Mouse (Mus musculus) testis, postnatal 14 days (tissue): ENCODE measurements around the gene Ntm.

Experiments used
- DNase-seq: peaks from one replicate; pipeline ENCODE4 v3.0.0; 2021; ENCODE audit warnings: low spot score

Ntm gene

DNA sequence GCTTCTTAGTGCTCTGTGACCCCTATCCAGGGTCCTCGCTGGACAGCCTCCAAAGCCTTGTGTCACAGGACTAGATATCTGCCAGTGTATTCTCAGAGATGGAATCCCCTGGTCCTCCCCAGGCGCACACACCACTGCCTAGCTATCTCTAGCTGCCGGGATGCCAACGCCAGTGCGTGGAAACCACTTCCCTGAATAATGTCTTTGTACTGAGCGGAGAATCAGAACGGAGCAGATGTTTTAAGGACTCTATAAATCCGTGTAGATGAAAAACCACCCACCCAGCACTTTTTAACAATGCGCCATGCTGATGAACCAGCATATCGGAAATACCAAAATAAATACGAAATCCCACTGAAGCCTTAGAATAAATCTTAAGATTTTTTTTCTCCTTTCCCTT is 384.7 kb downstream of the Ntm start:
- no peak for DNase-seq

DNA sequence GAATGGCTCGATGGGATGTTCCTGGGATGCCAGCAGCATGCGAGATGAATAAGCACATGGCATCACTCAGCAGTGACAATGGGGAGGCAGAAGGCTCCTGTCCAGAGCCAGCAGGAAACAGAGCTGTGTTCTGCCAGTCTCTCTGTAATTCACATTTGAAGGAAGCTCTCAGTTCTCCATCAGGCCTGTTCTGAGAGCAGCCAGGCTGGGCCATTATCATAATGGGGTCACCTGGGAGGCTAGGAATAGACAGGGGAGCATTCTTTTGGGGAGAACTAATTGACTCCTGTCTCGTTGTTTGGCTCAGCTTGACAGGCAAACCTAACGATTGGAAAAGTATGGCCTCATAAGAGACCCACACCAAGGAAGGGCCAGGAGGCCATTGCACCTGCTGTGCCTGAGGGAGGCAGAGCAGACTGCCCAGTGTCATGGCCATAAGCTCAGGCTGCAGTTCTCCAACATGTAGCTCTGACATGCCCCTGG is 386.8 kb downstream of the Ntm start:
- DNase-seq, result no peak

DNA sequence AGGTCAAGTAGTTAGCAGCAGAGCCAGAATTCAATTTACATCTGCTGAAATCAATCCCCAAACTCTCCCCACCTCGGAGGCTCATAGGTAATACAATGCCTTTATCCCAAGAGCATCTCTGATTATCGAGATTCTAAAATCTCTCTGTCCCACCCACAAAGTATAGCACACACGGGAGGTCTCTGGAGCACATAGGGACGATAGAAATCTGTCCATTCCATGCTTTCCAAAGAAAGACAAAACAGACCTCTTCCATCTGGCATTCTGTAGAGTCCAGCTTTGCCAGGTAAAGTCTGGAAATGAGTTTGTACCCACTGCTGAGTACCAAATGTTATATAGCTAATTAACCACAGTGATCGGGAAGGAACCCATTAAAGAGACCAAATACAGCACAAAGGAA is 388.4 kb downstream of the Ntm start:
- no peak for DNase-seq

DNA sequence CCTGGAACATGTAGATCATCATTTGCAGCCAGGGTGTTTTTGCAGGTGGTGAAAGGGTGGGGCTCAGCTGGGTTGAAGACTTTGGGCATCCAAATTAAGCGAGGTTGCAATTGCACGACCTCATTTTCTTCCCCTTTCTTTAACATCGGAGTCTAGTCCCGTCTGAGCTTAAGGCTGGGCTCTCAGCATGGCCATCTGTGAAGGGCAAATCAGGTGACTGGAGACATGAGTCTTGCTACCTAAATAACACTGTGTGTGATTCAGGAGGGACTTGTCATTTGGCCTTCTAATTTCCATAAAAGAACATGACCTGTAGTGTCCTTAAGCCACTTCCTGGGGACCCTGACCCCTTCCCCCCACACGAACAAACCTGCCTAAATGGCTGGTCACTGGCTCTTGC is 394.4 kb downstream of the Ntm start:
- no peak for DNase-seq

DNA sequence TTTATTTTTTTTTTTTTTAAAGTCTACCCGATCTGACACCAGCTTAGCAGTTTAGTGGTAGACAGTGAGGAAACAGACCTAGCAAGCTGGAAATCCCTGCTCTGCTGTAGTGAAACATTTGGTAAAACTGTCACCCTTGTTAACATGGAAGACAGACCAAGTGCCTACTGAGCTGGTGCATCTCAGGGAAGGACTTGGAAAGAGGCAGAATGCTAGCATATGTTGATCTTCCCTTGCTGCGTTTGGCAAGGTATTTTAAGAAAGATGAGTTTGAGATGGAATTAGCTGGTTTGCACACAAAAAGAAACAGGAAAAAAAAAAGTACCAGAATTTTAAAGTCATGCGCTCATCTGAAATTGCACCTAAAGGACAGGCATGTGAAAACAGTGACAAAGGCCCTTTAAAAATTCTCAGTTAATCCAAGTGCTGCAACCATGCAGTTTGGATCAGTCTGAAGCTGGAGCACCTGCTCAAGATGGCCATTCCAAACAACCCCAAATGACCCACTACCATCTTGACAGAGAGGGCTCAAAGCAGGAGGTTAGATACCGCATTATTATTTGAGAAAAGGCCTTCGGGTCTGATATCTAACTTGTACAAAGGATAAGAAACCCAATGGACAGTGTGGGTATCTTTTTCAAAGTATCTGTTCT is 400.4 kb downstream of the Ntm start:
- DNase-seq, result no peak

DNA sequence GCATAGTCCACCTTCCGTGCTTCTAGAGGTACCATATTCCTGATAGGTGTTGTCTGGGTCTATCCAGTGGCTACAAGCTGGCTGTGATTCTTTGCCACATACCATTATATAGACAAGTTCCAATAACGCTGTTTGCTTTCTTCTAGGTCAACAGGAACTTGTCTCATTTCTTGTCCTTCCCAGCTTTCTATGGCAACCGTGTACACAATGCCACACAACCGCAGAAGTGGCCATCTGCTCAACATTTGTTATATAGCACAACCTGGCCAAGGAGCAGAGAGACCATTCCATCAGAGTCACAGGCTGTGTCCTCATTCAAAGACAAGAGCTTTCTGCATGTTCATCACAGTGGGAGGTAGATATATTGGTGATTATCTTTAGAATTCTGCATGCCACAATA is 404.0 kb downstream of the Ntm start:
- DNase-seq, result no peak

DNA sequence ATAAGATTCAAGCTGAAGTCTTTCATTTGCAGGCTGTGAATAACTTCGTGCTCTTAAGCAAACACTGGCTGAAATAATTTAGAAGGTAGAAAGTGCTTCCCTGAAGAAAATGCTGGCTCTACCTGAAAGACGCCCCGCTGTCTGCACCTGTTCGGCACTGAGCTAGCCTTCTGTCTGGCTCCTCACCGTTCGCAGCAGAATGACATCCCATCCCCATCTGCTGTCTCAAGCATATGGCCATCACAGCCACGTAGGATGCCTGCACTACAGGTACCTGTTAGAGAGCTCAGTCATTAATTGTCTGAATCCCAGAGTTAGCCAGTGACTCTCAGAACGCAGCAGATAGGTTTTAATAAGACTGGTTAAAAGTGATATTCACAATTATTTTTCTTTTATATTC is 412.4 kb downstream of the Ntm start:
- DNase-seq, result no peak

DNA sequence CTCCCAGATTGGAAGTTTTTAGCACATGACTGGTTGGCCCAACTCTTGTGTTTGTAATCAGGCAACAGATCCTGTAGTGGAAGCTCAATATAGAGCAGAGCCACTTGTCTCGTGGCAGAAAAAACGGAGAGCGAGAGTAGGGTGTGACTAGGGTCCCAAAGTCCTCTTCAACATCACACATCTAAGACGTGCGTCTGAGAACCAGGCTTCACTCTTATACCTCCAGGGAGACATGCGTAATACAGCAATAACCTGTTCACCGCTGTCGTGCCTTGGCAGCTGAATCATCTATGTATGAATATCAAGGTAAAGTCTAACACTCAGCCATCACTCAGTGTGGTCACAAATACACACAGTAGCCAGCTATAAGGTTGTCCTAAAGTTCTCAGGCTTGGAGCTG is 412.8 kb downstream of the Ntm start:
- no peak for DNase-seq

DNA sequence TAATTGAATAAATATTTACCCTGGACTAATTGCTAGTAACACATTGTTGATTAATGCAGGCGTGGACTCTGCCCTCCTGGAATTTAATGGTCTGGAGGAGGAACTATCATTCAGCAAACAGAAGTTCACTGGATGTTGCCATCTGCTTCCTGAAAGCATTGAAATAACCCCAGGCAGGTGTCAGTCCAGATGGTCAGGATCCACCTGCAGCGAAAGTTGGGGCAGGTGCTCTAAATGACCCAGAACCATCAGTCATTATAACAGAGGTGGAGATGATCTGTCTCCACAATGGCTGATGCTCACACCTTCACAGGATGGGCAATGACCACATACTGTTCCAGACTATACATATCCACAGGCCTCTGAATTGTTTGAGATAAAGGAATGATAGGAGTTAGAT is 426.5 kb downstream of the Ntm start:
- no peak for DNase-seq

DNA sequence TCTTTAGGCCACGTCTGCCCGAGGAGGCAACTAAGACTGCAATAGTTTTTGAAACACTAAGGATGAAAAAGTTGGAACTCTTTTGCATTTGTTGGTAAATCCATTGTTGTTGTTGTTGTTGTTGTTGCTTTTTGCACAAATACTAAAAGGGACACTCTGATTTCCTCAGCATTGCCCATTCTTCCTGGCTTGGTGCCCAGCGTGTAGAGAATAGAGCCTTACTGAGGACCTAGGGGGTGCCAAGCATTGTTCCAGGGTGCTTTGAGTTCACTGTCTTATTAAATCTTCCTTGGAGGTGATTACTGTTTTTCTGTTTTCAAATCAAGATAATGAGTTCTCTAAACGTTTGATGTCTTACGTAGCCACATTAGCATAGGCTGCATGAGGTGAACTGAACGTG is 428.2 kb downstream of the Ntm start:
- no peak for DNase-seq

DNA sequence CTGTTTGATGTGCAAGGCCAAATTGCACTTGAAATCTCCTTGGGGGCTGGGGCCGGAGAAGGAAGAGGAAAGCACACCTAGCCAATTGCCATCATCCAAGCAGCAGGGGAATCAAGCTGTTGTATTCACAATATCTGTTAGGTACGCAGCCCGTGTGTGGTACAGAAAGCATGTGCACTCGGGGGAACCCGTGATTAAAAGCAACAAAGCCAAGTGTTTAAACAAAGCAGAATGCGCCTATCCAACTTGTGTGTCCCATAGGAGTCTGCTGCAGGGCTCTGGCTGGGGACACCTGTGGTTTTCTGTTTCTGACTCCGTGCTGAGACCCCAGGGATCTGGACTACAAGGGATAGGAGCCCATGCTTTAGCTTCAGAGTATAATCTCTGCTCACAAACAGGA is 428.6 kb downstream of the Ntm start:
- no peak for DNase-seq

DNA sequence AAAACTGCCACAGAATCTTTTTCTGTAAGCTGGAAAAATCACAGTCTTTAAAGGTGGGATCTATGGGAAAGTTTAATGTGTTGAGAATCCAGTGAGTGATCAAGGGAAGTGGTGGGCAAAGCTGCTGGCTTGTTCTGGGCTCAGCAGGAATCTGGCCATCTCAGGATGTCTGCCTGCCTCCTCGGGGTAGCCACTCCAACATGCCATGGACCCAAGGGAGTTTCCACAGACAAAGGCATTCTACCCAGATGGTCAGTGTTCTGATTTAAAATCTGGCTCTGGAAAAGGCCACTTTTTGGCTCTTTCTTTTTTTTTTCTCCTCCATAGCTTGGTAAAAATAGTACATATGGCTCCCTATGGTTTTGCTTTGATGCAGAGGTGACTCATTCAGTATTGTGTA is 429.4 kb downstream of the Ntm start:
- no peak for DNase-seq

DNA sequence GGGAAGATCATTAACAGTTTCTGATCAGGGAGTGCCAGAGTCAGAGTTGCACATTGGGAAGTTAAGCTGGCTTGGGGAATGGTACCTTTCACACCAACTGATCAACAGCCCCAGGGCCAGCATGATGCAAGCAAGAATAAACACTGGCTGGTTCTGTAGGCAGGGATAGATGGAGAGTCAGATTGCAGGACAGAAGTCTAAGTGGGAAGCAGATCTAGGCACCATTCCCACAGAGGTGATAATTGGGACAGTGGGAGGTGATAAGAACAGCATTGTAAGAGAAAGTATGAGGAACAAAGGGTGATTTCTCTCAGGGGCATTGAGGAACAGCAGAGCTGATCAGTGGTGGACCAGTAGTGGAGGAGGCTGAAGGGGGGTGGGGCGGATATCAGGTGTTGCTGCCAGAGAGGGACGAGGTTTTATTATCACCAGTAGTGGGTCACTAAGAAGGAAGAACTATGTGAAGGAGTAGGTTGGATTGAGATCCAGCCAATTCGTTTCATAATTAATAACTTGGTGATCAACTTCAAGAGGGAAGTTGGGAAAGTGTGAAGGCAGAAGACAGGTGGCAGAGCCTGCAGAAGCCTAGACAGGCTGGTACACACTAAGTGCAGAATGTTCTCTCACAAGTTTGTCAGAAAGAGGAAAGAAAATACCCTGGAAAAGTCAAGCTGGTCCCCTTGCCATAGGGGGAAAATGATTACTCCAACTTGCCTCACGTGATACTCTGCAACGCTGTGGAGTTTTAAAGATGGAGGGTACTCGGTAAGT is 431.6 kb downstream of the Ntm start:
- no peak for DNase-seq

DNA sequence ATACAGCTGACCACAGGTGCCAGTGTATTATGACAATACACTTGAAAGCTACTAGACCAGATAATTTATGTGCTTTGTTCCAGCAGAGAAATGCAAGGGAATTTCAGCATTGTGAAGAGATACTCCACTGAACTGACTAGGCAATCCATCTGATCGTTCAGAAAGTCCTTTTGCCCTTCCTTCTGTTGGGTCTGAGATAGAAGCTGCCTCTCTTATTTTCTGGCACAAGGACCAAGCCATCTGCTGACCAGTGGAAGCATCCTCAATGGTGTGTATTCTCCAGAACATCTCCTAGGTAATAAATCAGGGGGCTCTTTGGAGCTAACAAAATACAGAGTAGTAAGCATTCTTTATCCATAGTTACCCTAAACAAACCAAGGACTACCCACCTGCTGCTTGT is 438.8 kb downstream of the Ntm start:
- DNase-seq, result no peak

DNA sequence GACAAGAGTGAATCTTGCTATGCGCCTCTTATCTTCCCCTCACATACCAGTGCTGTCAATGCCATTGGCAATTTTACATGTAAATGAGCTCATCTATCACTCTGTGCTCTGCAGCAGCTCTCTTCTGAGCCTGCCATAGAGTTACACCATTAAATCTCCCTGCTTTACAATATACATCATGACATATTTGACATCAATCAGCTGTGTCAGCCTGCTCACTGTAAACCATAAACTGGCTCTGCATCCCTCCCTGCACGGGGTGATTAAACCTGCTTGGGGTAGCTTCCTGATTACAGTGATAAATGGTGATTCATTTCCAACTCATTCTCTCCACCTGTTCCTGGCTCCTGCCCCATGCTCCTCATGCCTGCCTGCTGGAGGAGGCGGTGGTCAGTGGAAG is 439.7 kb downstream of the Ntm start:
- no peak for DNase-seq

DNA sequence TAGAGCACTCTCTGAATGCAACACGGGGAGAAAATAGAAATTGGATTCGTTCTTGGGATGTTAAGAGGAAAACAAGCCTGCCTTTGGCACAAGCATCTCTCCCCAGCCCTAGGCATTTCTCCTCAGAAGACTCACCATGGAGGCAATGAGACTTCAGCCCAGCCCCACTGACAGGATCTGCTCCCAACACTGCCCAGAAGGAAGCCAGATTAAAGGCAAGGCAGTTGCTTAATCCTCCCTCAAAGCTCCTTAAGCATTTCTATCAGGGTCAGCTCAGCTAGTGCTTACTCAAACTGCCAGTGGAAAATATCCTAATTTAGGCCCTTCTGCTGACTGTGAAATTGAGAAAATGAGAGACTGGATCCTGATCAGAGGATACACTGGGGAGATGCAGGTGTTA is 443.8 kb downstream of the Ntm start:
- no peak for DNase-seq

DNA sequence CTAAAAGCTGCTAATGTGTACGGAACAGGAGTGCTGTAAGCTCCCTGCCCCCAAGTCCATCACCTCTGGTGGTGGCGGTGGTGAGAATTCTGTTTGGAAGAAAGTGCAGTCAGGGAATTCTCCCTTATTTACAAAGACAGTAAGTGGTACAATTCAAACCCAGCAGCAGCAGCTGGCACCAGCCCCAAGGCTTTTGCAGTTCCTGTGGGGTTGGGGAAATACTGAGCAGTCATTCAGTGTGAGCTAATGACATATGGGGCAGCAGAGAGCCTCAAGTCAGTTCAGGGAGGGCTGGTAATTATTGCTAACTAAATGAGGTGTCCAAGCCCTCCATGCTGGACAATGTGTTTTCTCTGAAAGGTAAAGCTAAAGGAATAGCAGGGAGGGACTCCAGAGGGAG is 446.3 kb downstream of the Ntm start:
- DNase-seq, result no peak

DNA sequence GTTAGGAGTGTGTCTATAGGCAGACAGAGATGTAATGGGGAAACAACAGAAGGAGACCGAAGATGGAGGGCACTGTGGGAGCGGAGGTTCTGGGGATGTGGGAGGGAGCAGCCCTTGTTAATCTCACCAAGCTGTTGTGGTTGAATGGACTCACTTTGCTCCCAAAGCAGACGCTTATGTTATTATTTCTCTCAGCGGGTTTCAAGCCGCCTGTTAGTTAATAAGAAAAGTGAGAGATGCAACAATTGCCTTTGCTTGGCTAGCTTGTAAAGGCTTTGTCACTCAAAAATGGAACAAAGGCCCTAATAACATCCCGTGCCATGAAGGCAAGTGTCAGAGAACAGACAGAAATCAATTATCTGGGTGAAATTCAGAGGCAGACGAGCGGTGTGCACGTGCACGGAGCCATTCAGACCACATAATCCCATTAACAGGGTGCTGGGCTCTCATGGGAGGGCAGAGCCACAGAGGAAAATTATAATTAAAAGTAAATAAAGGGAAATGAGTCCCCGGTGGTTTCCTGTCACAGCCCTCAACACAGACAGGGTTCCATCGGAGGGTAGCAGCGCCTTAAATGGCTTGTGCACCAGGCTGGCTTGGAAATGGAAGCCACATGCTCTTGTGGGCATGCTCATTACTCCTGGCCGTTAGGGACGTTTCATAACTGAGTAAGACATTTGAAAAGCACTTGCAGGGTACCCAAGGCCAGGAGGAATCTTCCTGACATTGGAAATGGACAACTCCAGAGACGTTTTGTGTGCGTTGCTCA is 448.2 kb downstream of the Ntm start:
- no peak for DNase-seq

DNA sequence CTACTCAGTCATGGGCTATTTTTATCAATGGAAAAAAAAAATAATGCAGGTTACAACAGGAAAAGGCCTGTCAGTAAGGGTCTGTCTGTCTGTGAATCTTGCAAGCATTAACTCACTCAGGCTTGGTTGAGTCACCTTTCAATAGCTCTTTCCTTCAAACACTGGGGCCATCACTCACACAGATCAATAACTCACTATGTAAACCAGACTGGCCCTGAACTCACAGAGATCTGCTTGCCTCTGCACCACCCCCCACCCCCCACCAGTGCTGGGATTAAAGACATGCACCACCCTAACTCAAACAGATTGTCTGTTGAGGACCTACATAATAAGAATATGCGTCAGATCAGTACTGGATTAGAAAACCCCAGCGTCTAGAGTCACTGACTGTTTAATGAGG is 466.9 kb downstream of the Ntm start:
- no peak for DNase-seq

DNA sequence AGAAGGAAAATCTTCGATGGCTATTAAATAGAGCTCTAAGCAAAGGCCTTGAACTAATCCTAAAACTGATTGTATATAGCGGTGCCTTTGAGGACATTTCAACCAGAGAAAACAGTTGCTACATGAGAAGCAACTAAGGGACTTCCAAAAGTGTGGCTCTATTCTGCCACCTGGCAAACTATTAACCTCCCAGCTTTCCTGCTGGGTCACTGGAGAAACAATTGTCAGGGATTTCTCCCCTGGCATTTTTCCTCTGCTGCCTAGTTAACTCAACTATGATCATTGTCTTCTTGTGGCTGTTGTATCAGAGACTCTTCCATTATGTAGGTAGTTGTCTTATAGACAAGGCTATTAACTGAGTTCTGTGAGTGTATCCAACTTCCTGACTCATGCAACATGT is 480.7 kb downstream of the Ntm start:
- DNase-seq, result no peak

DNA sequence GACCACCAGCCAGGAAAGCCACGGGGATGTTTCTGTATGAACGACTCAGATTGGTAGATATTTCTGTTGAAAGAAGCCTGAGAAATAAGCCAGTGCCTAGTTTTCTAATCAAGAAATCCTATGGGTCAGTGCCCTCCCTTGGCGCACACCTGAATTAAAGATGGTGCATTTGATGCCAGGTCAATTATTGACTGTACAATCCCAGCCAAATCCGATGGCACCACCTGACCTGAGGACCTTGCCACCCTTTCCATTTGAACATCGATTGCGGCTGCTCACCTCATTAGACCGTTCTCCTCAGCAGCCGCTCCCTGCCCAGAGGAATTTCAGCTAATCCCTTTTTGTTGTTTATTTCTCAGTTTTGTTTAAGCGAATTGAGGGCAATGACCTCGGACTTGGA is 483.9 kb downstream of the Ntm start:
- no peak for DNase-seq

DNA sequence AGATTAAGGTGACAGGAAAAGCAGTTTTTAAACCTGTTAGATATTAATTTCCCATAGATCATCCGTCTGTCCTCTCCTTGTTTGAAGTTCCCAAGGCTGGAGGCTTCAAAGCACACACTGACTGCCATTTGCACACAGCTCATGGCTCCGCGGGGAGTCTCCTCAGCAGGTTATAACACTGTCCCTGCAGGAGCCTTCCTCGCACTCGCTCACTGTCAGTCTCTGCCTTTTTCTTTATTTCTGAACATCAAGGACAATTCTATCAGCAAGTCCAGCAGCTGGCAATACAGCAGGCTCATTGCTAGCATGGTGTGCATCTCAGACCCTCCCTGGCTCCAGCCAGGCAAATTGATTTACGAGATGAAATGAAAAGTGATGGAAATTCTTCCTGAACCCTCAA is 485.7 kb downstream of the Ntm start:
- DNase-seq, result no peak

DNA sequence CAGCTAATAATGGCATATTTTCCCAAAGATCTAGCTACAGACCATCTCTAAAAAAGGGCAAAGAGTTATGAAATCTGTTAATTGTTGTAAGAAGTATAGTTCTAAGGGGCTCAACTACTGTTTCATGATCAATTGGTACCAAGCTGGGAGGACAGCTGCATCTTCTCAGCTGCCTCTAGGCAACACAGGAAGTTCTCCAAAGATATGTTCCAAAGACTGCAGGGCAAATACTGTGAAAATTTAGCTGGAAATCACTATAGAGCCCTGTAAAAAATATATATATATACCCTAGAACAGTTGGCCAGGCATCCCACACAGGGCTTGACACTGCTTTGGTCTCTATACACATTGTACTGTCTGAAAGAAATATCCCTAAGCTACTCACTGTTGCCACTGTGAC is 489.5 kb downstream of the Ntm start:
- DNase-seq, result no peak
